Mouse (Mus musculus) adrenal gland, adult 18-20 months (tissue): ENCODE results near the gene Il1rl1. TPM values are rescaled to one million over a fixed set of nuclear protein-coding genes. Genes with fewer than 3 reads are reported as not detected.

Experiments used
- DNase-seq, 2 experiments: peaks; one replicate each; pipeline ENCODE4 v3.0.0; 2021 to 2022; ENCODE audit warnings: low spot score in 2 of 2
- long read RNA-seq, 2 experiments: library from polyadenylated mRNA; stranded (forward); transcript quantifications; one replicate each; pipeline ENCODE4 v2.0.0; 2021
- total RNA-seq, 2 experiments: library from RNA; stranded (reverse); gene quantifications; 1 replicate in 1 of 2; 2 replicates in 1 of 2; pipeline ENCODE4 v1.2.3; 2021

The Il1rl1 gene
- total RNA-seq = 1 to 10 TPM in 1 of 2 experiments, under 1 TPM in 1; 0.40 to 1.1 TPM
- long read RNA-seq, experiment 1 = 0 reads
- long read RNA-seq, experiment 2 = 0 reads

DNA sequence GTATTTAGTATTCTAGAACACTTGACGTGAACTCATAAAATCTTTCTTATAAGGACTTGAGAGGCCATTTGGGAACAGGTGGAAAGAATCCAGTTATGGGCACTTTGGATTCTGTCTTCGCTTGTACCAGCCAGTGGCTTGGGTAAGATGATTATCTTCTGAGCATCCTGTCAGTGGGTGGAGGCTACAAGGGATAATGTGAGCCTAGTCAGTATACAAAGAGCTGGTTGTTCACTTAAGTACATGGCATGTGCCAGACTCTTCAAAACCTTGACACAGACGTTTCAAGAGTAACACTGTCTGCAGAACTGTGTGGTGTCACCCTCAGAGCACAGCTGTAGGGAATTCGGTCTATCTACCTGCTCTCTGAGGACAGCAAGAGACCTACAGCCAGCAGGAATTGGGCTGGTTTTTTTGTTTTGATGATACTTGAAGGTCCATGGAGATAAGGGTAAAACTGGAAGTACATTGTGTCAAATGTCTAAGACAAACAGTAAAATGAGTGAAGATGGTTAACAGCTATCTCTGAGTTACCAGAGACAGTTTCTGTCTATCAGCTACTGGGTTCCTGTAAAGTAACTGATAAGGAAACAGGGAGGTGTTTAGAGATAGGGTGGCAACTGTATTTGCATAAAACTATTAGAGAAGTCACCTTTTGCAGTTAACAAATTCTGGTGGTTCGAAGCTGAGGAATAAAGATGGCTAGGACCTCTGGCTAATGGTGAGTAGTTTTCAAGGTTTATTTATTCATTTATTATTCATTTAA, at the start of gene Il1rl1:
Gene Il1rl1 (plus strand): TSS at position 661 of the 766 bp plus-strand sequence.
- no peak for DNase-seq

- peak; percentile 45 to 60 for DNase-seq
Measured at GRCm38 (mm10) chr1:40380111-40380510, 49.3 kb upstream of the Il1rl1 start.

DNA sequence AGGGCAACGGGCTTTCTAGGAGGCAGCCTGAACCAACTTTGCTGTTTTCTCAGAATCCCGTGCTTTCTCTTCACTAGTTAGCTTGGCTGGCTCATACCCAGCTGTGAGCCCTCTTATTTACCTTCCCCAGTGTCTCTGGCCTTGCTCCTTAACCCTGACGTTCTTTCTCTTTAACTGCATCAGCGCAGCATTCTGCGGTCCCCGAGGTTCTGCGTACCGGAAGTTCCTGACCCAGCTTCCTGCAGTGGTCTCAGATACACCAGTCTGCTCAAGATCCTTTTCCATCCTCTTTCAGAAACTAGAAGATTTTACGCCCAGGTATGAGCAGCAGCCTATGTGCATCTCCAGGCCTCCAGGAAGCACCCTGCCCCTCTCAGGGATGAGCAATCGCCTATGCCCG, 48.4 kb upstream of the Il1rl1 start:
- no peak for DNase-seq

DNA sequence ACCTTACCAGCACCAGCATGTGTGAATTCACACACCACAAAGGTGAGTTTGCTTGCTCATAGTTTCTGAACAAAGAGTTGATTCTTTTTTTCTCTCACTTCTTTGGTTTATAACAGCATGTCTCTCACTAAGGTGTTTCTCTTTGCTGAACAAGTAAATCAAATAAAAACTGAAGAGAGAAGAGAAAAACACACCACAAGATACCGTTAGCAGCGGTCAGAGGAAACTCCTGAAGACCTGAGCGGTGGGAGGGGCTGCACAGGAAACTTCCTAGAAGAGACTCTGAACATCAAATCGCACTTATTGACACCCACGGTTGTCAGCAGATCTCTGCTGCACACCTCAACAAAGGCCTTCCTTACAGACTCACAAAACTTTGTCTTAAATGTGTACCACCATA, 46.5 kb upstream of the Il1rl1 start:
- no peak for DNase-seq

DNA sequence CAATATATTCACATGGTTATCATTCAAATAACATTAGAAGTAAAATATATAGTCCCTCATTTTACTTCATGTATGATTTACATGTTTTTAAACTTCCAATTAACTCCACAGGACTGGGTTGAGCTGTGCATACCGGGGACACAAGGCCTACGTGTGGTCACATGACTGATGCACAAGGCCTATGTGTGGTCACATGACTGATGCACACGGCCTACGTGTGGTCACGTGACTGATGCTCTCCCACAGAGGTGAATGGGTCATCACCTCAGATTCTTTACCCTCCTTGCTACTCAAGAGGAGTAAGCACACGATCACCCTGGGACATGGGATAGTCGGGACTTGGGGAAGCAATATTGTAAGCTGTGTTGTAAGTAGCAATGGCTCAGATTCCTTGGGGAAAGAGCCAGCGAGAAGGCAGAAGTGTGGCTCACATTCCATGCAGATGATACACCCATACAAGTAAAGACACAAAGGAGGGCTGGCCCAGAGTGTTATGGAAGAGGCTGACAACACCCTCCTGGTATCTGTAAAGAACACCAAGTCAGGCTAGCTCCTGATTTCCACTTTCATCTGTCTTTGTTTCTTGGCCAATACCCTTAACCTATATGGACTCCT, 44.3 kb upstream of the Il1rl1 start:
- DNase-seq = no peak

- DNase-seq = no peak
Measured at GRCm38 (mm10) chr1:40391374-40391773, 38.0 kb upstream of the Il1rl1 start.

DNA sequence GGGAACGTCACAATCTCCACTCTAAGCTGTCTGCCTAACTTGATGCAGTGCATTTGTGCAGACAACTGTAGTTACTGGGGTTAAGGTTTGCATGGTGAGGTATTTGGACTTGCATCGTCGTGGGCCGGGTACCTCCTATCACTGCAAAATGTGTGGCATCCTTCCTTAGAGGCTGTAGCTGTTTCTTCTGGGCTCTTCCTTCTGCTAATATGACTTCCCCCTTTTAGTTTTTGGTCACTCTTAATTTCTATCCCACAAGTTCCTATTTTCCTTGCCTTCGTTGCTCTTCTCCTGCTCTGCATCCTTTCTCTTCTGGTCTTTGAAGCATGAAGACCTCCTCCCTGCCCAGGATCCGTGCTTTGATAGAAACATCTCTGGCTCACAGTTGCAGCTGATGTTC, 36.8 kb upstream of the Il1rl1 start:
- no peak for DNase-seq

- DNase-seq = no peak
Measured at GRCm38 (mm10) chr1:40393214-40393613, 36.2 kb upstream of the Il1rl1 start.

- DNase-seq = no peak
Measured at GRCm38 (mm10) chr1:40399639-40400038, 29.7 kb upstream of the Il1rl1 start.

GRCm38 (mm10) chr1:40404682-40405081, 24.7 kb upstream of the Il1rl1 start:
- no peak for DNase-seq

- no peak for DNase-seq
Measured at GRCm38 (mm10) chr1:40409882-40410281, 19.5 kb upstream of the Il1rl1 start.

GRCm38 (mm10) chr1:40413039-40413438, 16.3 kb upstream of the Il1rl1 start:
- no peak for DNase-seq

GRCm38 (mm10) chr1:40414276-40414675, 15.1 kb upstream of the Il1rl1 start:
- no peak for DNase-seq

DNA sequence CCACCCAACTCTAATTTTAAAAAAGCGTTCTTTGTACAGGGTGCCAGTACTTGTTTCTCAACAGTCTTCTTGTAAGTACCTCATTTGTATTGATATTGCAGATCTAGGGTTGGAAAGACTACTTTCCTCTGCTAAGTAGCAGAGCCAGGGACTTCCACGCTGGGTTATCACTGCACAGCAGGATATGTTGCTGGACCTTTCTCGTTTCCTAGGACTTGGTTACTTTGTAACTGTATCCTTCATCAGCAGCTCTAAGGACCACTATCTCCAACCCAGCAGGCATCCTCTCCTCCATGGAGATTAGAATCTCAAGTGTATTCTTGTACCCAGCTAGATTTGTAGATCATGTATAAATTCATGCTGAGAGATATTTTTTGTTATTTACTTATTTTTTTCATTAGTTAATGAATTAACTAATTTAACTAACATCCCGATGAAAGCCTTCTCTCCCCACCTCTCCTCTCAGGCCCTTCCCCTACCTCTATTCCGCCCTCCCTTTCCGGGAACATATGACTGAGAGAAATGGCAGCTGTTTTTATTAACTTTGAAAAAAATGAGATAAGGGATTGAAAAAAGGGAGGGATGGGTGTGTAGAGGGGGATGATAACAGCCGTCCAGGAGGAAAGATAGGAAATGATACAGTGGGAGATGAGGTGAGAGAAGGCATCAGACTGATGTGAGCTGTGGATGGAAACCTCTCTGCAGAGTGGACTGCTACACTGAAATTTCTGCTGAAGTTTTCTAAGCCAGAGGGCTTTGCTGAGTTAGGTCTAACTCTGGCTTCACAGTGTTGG, 14.3 kb upstream of the Il1rl1 start:
- DNase-seq = no peak

DNA sequence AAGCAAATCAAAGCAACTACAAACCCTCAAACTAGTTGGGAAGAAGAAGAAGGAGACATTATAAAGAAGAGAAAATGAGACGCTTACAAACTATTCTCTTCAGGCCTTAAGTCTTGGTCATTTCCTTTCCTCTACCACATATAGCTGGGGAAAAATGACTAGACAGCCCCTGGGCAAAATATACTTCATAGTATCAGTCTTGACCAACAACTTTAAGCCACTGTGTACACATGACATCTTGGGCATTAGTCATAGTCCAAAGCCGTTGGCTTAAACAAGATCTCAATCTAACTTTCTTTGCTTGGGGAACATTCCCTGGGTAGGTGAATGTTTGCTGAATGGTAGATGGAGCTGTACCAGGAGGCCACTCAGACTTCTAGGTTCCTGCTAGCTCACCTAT, 12.3 kb upstream of the Il1rl1 start:
- DNase-seq = no peak

DNA sequence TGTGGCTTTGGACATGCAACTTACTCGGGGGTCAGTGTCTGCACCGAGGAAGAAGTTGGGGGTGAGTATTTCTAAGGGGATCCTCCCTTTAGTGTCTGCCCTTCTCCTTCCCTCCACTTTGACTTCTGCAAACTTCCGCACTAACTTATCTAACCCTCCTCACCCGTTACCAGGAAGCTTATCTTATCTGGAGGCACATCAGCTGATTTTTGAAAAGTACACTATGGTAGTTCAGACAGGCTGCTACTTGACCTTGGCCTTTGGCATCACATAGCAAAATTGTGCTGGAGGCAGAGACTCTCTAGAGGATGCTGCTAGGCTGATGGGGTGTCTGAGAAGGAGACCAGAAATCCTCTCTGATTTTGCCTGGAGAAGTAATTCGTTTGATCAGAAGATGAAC, 10.9 kb upstream of the Il1rl1 start:
- no peak for DNase-seq

DNA sequence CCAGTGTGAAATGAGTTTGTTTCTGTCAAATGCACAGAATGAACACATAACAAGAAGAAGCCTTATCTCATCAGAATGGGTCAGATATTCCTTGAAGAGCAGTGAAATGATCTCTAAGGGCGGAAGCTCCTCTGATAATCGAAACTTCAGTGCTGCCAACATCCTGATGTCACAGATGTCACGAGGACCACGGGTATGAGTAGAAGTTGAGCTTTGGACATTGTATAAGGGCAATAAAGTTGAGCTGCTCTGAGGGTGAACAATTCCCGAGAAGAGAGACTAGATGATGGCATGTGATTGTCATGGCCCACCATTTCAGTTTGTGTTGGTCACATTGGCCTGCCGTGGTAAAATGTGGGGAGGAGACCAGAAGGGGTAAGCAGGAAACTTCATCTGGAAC, 5.5 kb upstream of the Il1rl1 start:
- no peak for DNase-seq

- no peak for DNase-seq
Measured at GRCm38 (mm10) chr1:40427270-40427669, 2.1 kb upstream of the Il1rl1 start.

GRCm38 (mm10) chr1:40427901-40428300, 1.5 kb upstream of the Il1rl1 start:
- no peak for DNase-seq

DNA sequence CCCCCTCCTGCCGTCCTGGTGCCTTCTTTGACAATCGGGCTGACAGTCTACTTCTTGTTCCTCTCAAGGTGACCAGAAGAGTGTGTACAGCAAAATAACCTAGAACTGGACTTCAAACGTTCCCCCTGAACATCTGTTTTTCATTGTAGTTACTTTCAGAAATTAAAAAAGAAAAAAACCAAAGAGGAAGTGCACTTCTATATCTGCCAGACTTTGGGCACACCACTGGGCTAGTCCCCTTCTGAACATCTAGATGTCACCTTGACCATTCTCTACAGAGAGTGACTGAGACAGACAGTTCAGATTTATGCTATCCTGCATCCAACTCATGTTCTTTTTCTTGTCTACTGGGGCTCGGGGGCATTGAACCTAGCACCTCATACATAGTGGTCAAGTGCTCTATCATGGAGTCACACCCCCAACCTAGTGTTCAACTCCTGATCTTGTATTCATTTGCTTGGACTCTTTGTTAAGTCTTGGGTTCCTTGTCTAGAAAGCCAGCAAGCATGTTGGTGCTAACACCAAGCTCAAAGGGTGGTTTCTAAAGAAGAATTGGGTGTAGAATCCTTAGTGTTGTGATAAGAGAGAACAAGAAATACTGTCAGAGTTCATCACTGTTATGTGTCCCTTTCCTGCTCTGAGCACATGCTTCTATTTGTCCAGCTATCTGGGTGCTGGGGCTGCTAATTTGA, 919 bp downstream of the Il1rl1 start:
- DNase-seq = no peak

- no peak for DNase-seq
Measured at GRCm38 (mm10) chr1:40432169-40432568, 2.8 kb downstream of the Il1rl1 start.
